Mouse (Mus musculus) forebrain, postnatal 0 days (tissue): ENCODE results near the gene Dgkq. TPM values are rescaled to one million over a fixed set of nuclear protein-coding genes. Genes with fewer than 3 reads are reported as not detected.

ENCODE experiments used
- ATAC-seq: fragments of 200-750 bp; cut with Nextera tagmentation; 2 replicates; pipeline ENCODE4 v1.8.0; 2017; ENCODE audit warnings: mild to moderate bottlenecking, moderate library complexity
- DNase-seq: peaks from one replicate; pipeline ENCODE4 v3.0.0-alpha.2; 2015
- H3K27ac ChIP-seq: fragments of 300-500 bp; sonication (generic); 2 replicates; pipeline ENCODE4 v1.5.1; 2014; ENCODE audit warnings: low read depth, mild to moderate bottlenecking, antibody characterized with exemption, low read length, moderate library complexity, mixed read lengths
- H3K27me3 ChIP-seq: fragments of 300-500 bp; sonication (generic); 2 replicates; pipeline ENCODE4 v1.6.1; 2014; ENCODE audit warnings: mild to moderate bottlenecking, low read length, mixed read lengths; ENCODE audit not compliant: insufficient read depth
- H3K36me3 ChIP-seq: fragments of 300-500 bp; sonication (generic); 2 replicates; pipeline ENCODE4 v1.6.1; 2014; ENCODE audit warnings: mild to moderate bottlenecking, moderate library complexity; ENCODE audit not compliant: insufficient read depth
- H3K4me1 ChIP-seq: fragments of 300-500 bp; sonication (generic); 2 replicates; pipeline ENCODE4 v1.6.1; 2014; ENCODE audit warnings: antibody characterized with exemption; ENCODE audit not compliant: insufficient read depth
- H3K4me2 ChIP-seq: fragments of 300-500 bp; sonication (generic); 2 replicates; pipeline ENCODE4 v1.6.1; 2014; ENCODE audit warnings: low read depth, mild to moderate bottlenecking, moderate library complexity
- H3K4me3 ChIP-seq: fragments of 300-500 bp; sonication (generic); 2 replicates; pipeline ENCODE4 v1.5.1; 2014; ENCODE audit warnings: low read depth, low read length, mixed read lengths
- H3K9ac ChIP-seq: fragments of 300-500 bp; sonication (generic); 2 replicates; pipeline ENCODE4 v1.6.1; 2014; ENCODE audit warnings: mild to moderate bottlenecking
- H3K9me3 ChIP-seq: fragments of 300-500 bp; sonication (generic); 2 replicates; pipeline ENCODE4 v1.6.1; 2016; ENCODE audit warnings: low read length
- CTCF ChIP-seq: sonication (generic); IDR thresholded peaks from 2 replicates; pipeline ENCODE4 v1.5.1; 2016; ENCODE audit warnings: antibody characterized with exemption, control low read depth, low read depth
- WGBS: fragments of 180-500 bp; shearing (Covaris S2); extraction: QIAGEN DNeasy Blood & Tissue Kit; methylation state at CpG from one replicate; pipeline ENCODE4 v1.1.7; 2014; 5-methylcytosine and 5-hydroxymethylcytosine counted together
- polyA plus RNA-seq: library from polyadenylated mRNA; unstranded; fragments of >200 nt; fragmentation: Nextera tagmentation; extraction: Ambion mirVana; gene quantifications from 2 replicates; pipeline ENCODE4 v1.2.1, GENCODE M21; 2015
- total RNA-seq: library from RNA; depleted of rRNA; stranded (reverse); fragments of >200 nt; gene quantifications from 2 replicates; pipeline ENCODE4 v1.2.3, GENCODE M21; 2014

Gene Dgkq
- total and polyA plus RNA-seq, 2 experiments from 2014 or later, result 11.6 to 59.5 TPM

GRCm38 (mm10) chr5:108697341-108697753, 27.9 kb upstream of the Dgkq start:
- H3K36me3 ChIP-seq, result no peaks in the 10 kb centered on the region
- 0 out of 2 replicates have a peak, but pooled peaks cover 2% of the 10 kb centered on the region for H3K4me1 ChIP-seq
- H3K27ac ChIP-seq, result no peak overlapping the region
- WGBS, result 13% methylated on average over 4 of the region's 4 CpGs
- DNase-seq (peak; percentile 50), ATAC-seq (peak; percentile 17)
- H3K4me3 ChIP-seq, result no peak overlapping the region
- H3K9ac ChIP-seq, result no peak overlapping the region
- 0 out of 2 replicates have a peak, but pooled peaks cover 8% of the 10 kb centered on the region for H3K27me3 ChIP-seq
- no peak overlapping the region for H3K4me2 ChIP-seq
- H3K9me3 ChIP-seq, result no peaks in the 10 kb centered on the region
- TF ChIP-seq CTCF, result no peak

DNA sequence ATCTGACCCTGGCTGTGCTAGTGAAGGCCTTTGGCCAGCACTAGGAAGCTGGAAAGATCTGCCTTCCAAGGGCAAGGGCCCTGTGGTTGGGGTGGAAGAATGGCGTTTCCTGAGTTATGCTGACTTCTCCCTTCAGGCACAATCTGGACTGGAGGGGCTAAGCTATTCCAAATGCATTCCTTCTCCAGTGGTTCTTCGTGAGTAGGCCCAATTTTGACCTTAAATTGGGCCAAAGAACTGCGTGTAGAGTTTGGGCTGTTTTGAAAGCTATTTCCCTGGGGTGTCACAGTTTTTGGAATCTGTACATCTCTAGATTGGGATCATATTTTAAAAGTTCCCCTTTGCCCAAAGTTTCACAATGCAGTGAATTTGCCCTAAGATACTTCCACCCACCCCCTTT, 27.1 kb upstream of the Dgkq start:
- Histone ChIP-seq H3K27me3 (0 out of 2 replicates have a peak, but pooled peaks cover 8% of the 10 kb centered on the region), H3K4me1 (0 out of 2 replicates have a peak, but pooled peaks cover 2% of the 10 kb centered on the region), H3K4me3 (no peak overlapping the region), H3K36me3 (no peaks in the 10 kb centered on the region), H3K9me3 (no peaks in the 10 kb centered on the region), H3K27ac (no peak overlapping the region), H3K4me2 (no peak overlapping the region), H3K9ac (no peak overlapping the region)
- TF ChIP-seq CTCF, result no peak
- no peak for ATAC-seq
- 86% methylated on average over 3 of the region's 3 CpGs for WGBS
- no peak for DNase-seq

GRCm38 (mm10) chr5:108695861-108696260, 26.4 kb upstream of the Dgkq start:
- Histone ChIP-seq H3K36me3 (no peaks in the 10 kb centered on the region), H3K9ac (no peak overlapping the region), H3K4me3 (no peak overlapping the region), H3K4me2 (no peak overlapping the region), H3K27ac (no peak overlapping the region), H3K9me3 (no peaks in the 10 kb centered on the region), H3K4me1 (0 out of 2 replicates have a peak, but pooled peaks cover 2% of the 10 kb centered on the region), H3K27me3 (0 out of 2 replicates have a peak, but pooled peaks cover 8% of the 10 kb centered on the region)
- WGBS, result 99% methylated on average over 12 of the region's 12 CpGs
- ATAC-seq, result no peak
- DNase-seq, result no peak
- no peak for TF ChIP-seq CTCF

- no peaks in the 10 kb centered on the region for H3K36me3 ChIP-seq
- H3K4me2 ChIP-seq, result peak overlapping the region; percentile 95
- no peaks in the 10 kb centered on the region for H3K9me3 ChIP-seq
- ATAC-seq (peak; percentile 32), DNase-seq (no peak)
- H3K27ac ChIP-seq, result no peak overlapping the region
- H3K9ac ChIP-seq, result peak overlapping the region; percentile 39
- 0 out of 2 replicates have a peak, but pooled peaks cover 2% of the 10 kb centered on the region for H3K4me1 ChIP-seq
- H3K27me3 ChIP-seq, result 0 out of 2 replicates have a peak, but pooled peaks cover 8% of the 10 kb centered on the region
- WGBS, result 3% methylated on average over 71 of the region's 99 CpGs
- TF ChIP-seq CTCF, result no peak
- peak overlapping the region; percentile 65 for H3K4me3 ChIP-seq
Observed at GRCm38 (mm10) chr5:108694352-108695261, 25.1 kb upstream of the Dgkq start.

DNA sequence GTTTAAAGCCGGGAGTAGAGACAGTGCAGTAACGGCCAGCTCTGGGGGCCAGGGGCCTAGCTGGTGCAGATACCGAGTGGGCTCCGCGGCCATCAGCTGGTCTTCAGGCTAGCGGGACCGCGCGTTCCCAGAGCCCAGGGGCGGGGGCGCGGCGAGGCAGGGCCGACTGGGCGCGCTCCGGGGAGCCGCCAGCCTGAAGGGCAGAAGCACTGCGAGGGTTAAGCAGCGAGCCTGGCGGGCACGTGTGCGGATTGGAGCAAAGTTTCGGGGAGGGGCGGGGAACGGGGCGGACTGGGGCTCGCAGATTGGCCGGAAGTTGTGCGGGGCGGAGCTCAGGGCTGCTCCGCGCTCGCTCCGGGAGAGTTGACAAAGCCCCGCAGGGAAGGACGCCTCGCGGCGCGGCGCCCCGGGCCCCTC, 24.4 kb upstream of the Dgkq start:
- H3K27ac ChIP-seq, result no peak overlapping the region
- no peaks in the 10 kb centered on the region for H3K36me3 ChIP-seq
- peak overlapping the region; percentile 95 for H3K4me2 ChIP-seq
- ATAC-seq, result peak; percentile 98
- peak overlapping the region; percentile 65 for H3K4me3 ChIP-seq
- WGBS, result 1% methylated on average over 34 of the region's 43 CpGs
- TF ChIP-seq CTCF, result no peak
- H3K27me3 ChIP-seq, result 0 out of 2 replicates have a peak, but pooled peaks cover 8% of the 10 kb centered on the region
- no peaks in the 10 kb centered on the region for H3K9me3 ChIP-seq
- peak; percentile 91 for DNase-seq
- no peak overlapping the region for H3K9ac ChIP-seq
- 0 out of 2 replicates have a peak, but pooled peaks cover 2% of the 10 kb centered on the region for H3K4me1 ChIP-seq

DNA sequence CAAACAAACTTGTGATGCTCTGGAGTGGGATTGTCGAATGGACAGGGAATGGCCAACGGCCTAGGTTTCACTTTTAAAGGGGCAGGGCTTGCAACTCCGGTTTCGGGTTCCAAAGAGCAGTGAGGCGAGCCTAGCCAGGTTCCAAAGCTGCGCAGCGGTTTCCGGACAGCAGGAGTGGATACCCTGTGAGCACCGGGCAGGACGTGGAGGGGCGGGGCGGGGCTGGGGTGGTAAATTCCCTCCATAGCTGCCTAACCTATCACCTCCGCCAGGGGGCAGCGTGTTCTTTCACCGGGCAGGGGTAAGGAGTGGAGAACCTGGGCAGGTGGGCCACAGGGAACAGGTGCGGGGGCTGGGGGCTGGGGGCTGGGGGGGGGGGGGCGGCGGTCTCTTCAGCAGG, 22.8 kb upstream of the Dgkq start, which contains the start of gene Fgfrl1:
Gene Fgfrl1, plus strand, starts transcription at position 112 of the 400 bp plus-strand sequence.
- WGBS, result 5% methylated on average over 14 of the region's 18 CpGs
- no peak for ATAC-seq
- Histone ChIP-seq H3K9me3 (no peaks in the 10 kb centered on the region), H3K4me3 (0 out of 2 replicates have a peak within 1 kb of the TSS, but pooled peaks have one; percentile 12), H3K27ac (no peak within 1 kb of the TSS), H3K36me3 (no peaks in the 10 kb centered on the region), H3K27me3 (0 out of 2 replicates have a peak, but pooled peaks cover 8% of the 10 kb centered on the region), H3K4me2 (peak within 1 kb of the TSS; percentile 95), H3K9ac (no peak within 1 kb of the TSS), H3K4me1 (0 out of 2 replicates have a peak, but pooled peaks cover 2% of the 10 kb centered on the region)
- TF ChIP-seq CTCF, result peak; percentile 47
- no peak for DNase-seq

DNA sequence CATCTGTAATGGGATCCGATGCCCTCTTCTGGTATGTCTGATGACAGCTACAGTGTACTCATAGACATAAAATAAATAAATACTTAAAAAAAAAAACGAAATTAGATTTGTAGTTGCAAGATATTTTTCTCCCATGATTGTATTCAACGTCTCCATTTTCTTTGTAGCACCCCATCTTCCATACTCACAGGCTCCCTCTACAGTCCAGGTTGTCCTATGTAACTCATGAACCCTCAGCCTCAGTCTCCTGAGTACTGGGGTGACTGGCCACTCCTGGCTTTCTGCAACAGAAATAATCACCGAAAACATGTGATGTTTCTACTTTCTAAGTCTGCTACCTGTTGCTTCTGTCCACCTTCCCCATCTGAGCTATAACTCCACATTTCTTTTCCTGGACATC, 21.7 kb upstream of the Dgkq start:
- Histone ChIP-seq H3K4me3 (no peak overlapping the region), H3K27me3 (0 out of 2 replicates have a peak, but pooled peaks cover 8% of the 10 kb centered on the region), H3K9ac (no peak overlapping the region), H3K4me2 (no peak overlapping the region), H3K4me1 (0 out of 2 replicates have a peak, but pooled peaks cover 2% of the 10 kb centered on the region), H3K27ac (no peak overlapping the region), H3K9me3 (no peaks in the 10 kb centered on the region), H3K36me3 (no peaks in the 10 kb centered on the region)
- WGBS, result 84% methylated on average over 4 of the region's 4 CpGs
- TF ChIP-seq CTCF, result no peak
- no peak for ATAC-seq
- no peak for DNase-seq
